ENCODE assay signal across 34 mouse cellular contexts in genomic region chrX:8117264-8117663, GRCm38 (mm10). TPM values are rescaled to one million over a fixed set of nuclear protein-coding genes. Genes with fewer than 3 reads are reported as not detected.
"Had no signal": no experiment of that assay in that cellular context is flagged by ENCODE, and none has a peak within 500 bp of the region (broad histone marks: within the 10 kb centered on the region; RNA-seq: fewer than 3 reads in every experiment).

No protein-coding gene starts in this region.

- H3K36me3 ChIP-seq: heart, embryonic 10.5 days; heart, embryonic 12.5 days; heart, embryonic 15.5 days; hindbrain, embryonic 12.5 days; intestine, embryonic 15.5 days; kidney, embryonic 15.5 days had no signal

- H3K27ac ChIP-seq: heart, embryonic 10.5 days; heart, embryonic 13.5 days; heart, embryonic 15.5 days; hindbrain, embryonic 10.5 days; hindbrain, embryonic 12.5 days; hindbrain, embryonic 13.5 days; hindbrain, embryonic 14.5 days; hindbrain, embryonic 15.5 days; hindbrain, postnatal 0 days; intestine, embryonic 15.5 days; kidney, embryonic 15.5 days; kidney, postnatal 0 days; layer of hippocampus, adult 2 months had no signal

- ATAC-seq: hindbrain, embryonic 16.5 days; hindbrain, postnatal 0 days; inflammation-experienced regulatory T-cells, adult 6 months; intestine, embryonic 15.5 days; intestine, embryonic 16.5 days; intestine, postnatal 0 days had no signal

- H3K4me1 ChIP-seq: heart, embryonic 10.5 days; heart, embryonic 12.5 days; heart, embryonic 13.5 days; heart, embryonic 15.5 days; hindbrain, embryonic 10.5 days; hindbrain, embryonic 12.5 days; hindbrain, embryonic 13.5 days; hindbrain, embryonic 15.5 days; intestine, embryonic 15.5 days; kidney, embryonic 15.5 days had no signal

- H3K9ac ChIP-seq: heart, embryonic 12.5 days; heart, embryonic 13.5 days; heart, embryonic 15.5 days; hindbrain, embryonic 12.5 days; hindbrain, embryonic 13.5 days; hindbrain, embryonic 14.5 days; hindbrain, embryonic 15.5 days; intestine, embryonic 15.5 days; kidney, embryonic 15.5 days had no signal

- H3K9me3 ChIP-seq: heart, embryonic 10.5 days; heart, embryonic 13.5 days; heart, embryonic 15.5 days; hindbrain, embryonic 10.5 days; hindbrain, embryonic 12.5 days; hindbrain, embryonic 13.5 days; hindbrain, embryonic 15.5 days; intestine, embryonic 15.5 days; kidney, embryonic 15.5 days had no signal

- H3K4me3 ChIP-seq: heart, embryonic 10.5 days; heart, embryonic 12.5 days; heart, embryonic 13.5 days; heart, embryonic 15.5 days; hindbrain, embryonic 10.5 days; hindbrain, embryonic 12.5 days; hindbrain, embryonic 13.5 days; hindbrain, embryonic 15.5 days; intestine, embryonic 15.5 days; kidney, embryonic 15.5 days; layer of hippocampus, adult 2 months had no signal

- DNase-seq: heart, postnatal 10 days; heart, postnatal 14 days; heart, postnatal 36 days; heart, postnatal 4 days; kidney, adult 11 months; kidney, adult 18-20 months; kidney, adult 2 months; kidney, adult 8-10 months; kidney, adult 9 months; kidney, postnatal 10 days; kidney, postnatal 14 days; kidney, postnatal 25 days; kidney, postnatal 36 days; kidney, postnatal 4 days; layer of hippocampus, adult 9-11 months; layer of hippocampus, postnatal 36 days had no signal

- H3K27me3 ChIP-seq: heart, embryonic 12.5 days; heart, embryonic 13.5 days; heart, embryonic 15.5 days; hindbrain, embryonic 12.5 days; hindbrain, embryonic 13.5 days; hindbrain, embryonic 15.5 days; intestine, embryonic 15.5 days; kidney, embryonic 15.5 days had no signal

RNA-seq across cellular contexts. Expression of gene Was, which starts 27.0 kb away (rescaled TPM):
- polyA plus RNA-seq: hindbrain, embryonic 12.5 days had no signal
